Mouse (Mus musculus): ENCODE data around the gene 6030468B19Rik.

- TF ChIP-seq CTCF (IDR thresholded peaks at IDR 0.05; ENCODE audit: control insufficient read depth, insufficient read depth, low read length) (no peak), POLR2A (IDR thresholded peaks at IDR 0.05; ENCODE audit: borderline replicate concordance, control insufficient read depth, low read depth, low read length) (no peak)
Observed at GRCm38 (mm10) chr11:117762246-117762645, 35.2 kb upstream of the 6030468B19Rik start.
